Mouse (Mus musculus): ENCODE data around the gene Hipk1. TPM values are rescaled to one million over a fixed set of nuclear protein-coding genes. Genes with fewer than 3 reads are reported as not detected.
"Not testable (repeated sequence)": the region's sequence is repeated elsewhere in the genome, so short reads cannot be mapped to it uniquely, and the experiment has no call there.

The Hipk1 gene
- total and polyA plus RNA-seq, 3 experiments, result 50.8 to 109 (median 98.1) TPM

GRCm38 (mm10) chr3:103835272-103835950 lies 44.0 kb upstream of the Hipk1 start:
- H3K9ac ChIP-seq (ENCODE audit: low read depth, low read length), result no peak overlapping the region
- intact Hi-C loops (cut with DNase I), result no loop called here
- no peaks in the 10 kb centered on the region for H3K4me1 ChIP-seq (ENCODE audit: control insufficient read depth, insufficient read depth, low read length)
- WGBS, result 76% methylated on average over 6 of the region's 6 CpGs
- no peak overlapping the region for H3K4me3 ChIP-seq
- H3K27me3 ChIP-seq (ENCODE audit: control insufficient read depth, insufficient read depth, low read length), result no peaks in the 10 kb centered on the region
- no peak for TF ChIP-seq POLR2A (IDR thresholded peaks at IDR 0.05; ENCODE audit: insufficient read depth, low read depth, low read length)
- TF ChIP-seq EP300 (IDR thresholded peaks at IDR 0.05; ENCODE audit: insufficient read depth, low read depth, low read length), result no peak
- TF ChIP-seq CTCF (IDR thresholded peaks at IDR 0.05), result no peak
- DNase-seq, result no peak
- H3K36me3 ChIP-seq (ENCODE audit: control insufficient read depth, insufficient read depth, low read length), result no peaks in the 10 kb centered on the region
- no peaks in the 10 kb centered on the region for H3K79me2 ChIP-seq (replicated peaks; ENCODE audit: control insufficient read depth, insufficient read depth, low read length)
- H3K27ac ChIP-seq, result no peak overlapping the region

GRCm38 (mm10) chr3:103834001-103834400 lies 42.6 kb upstream of the Hipk1 start:
- TF ChIP-seq POLR2A (IDR thresholded peaks at IDR 0.05; ENCODE audit: insufficient read depth, low read depth, low read length) (no peak), EP300 (IDR thresholded peaks at IDR 0.05; ENCODE audit: insufficient read depth, low read depth, low read length) (no peak), CTCF (IDR thresholded peaks at IDR 0.05) (no peak)
- no peak overlapping the region for H3K9ac ChIP-seq (ENCODE audit: low read depth, low read length)
- H3K27me3 ChIP-seq (ENCODE audit: control insufficient read depth, insufficient read depth, low read length), result no peaks in the 10 kb centered on the region
- no peak overlapping the region for H3K4me3 ChIP-seq
- intact Hi-C loops (cut with DNase I), result no loop called here
- H3K27ac ChIP-seq, result no peak overlapping the region
- WGBS, result 88% methylated on average over 2 of the region's 2 CpGs
- no peak for DNase-seq
- H3K4me1 ChIP-seq (ENCODE audit: control insufficient read depth, insufficient read depth, low read length), result no peaks in the 10 kb centered on the region
- no peaks in the 10 kb centered on the region for H3K79me2 ChIP-seq (replicated peaks; ENCODE audit: control insufficient read depth, insufficient read depth, low read length)
- no peaks in the 10 kb centered on the region for H3K36me3 ChIP-seq (ENCODE audit: control insufficient read depth, insufficient read depth, low read length)

GRCm38 (mm10) chr3:103832426-103832825 lies 41.1 kb upstream of the Hipk1 start, which contains the start of gene Bcl2l15:
TSS of gene Bcl2l15 (plus strand) at chr3:103832601.
- TF ChIP-seq EP300 (IDR thresholded peaks at IDR 0.05; ENCODE audit: insufficient read depth, low read depth, low read length) (no peak), POLR2A (IDR thresholded peaks at IDR 0.05; ENCODE audit: insufficient read depth, low read depth, low read length) (no peak), CTCF (IDR thresholded peaks at IDR 0.05) (no peak)
- no peaks in the 10 kb centered on the region for H3K4me1 ChIP-seq (ENCODE audit: control insufficient read depth, insufficient read depth, low read length)
- DNase-seq, result no peak
- intact Hi-C loops (cut with DNase I), result no loop called here
- no peak within 1 kb of the TSS for H3K9ac ChIP-seq (ENCODE audit: low read depth, low read length)
- no peaks in the 10 kb centered on the region for H3K27me3 ChIP-seq (ENCODE audit: control insufficient read depth, insufficient read depth, low read length)
- H3K4me3 ChIP-seq, result no peak within 1 kb of the TSS
- no peak within 1 kb of the TSS for H3K27ac ChIP-seq
- H3K79me2 ChIP-seq (replicated peaks; ENCODE audit: control insufficient read depth, insufficient read depth, low read length), result no peaks in the 10 kb centered on the region
- no peaks in the 10 kb centered on the region for H3K36me3 ChIP-seq (ENCODE audit: control insufficient read depth, insufficient read depth, low read length)

- intact Hi-C loops (cut with DNase I), result no loop called here
- no peak overlapping the region for H3K27ac ChIP-seq
Observed at GRCm38 (mm10) chr3:103831146-103831545, 39.8 kb upstream of the Hipk1 start.

GRCm38 (mm10) chr3:103830681-103831080 lies 39.3 kb upstream of the Hipk1 start:
- DNase-seq; intact Hi-C loops (cut with DNase I); H3K36me3 ChIP-seq (ENCODE audit: control insufficient read depth, insufficient read depth, low read length); H3K9ac ChIP-seq (ENCODE audit: low read depth, low read length); H3K79me2 ChIP-seq (replicated peaks; ENCODE audit: control insufficient read depth, insufficient read depth, low read length); H3K27ac ChIP-seq; H3K27me3 ChIP-seq (ENCODE audit: control insufficient read depth, insufficient read depth, low read length); H3K4me3 ChIP-seq; H3K4me1 ChIP-seq (ENCODE audit: control insufficient read depth, insufficient read depth, low read length): not testable (repeated sequence)
- 62% methylated on average over 1 of the region's 1 CpGs for WGBS
- TF ChIP-seq CTCF (IDR thresholded peaks at IDR 0.05), result 0 out of 2 replicates have a peak, but pooled peaks have one; percentile 15

More at GRCm38 (mm10) chr3:103831146-103831545, 39.8 kb upstream of the Hipk1 start:
- Histone ChIP-seq H3K36me3 (ENCODE audit: control insufficient read depth, insufficient read depth, low read length) (no peaks in the 10 kb centered on the region), H3K27me3 (ENCODE audit: control insufficient read depth, insufficient read depth, low read length) (no peaks in the 10 kb centered on the region), H3K9ac (ENCODE audit: low read depth, low read length) (no peak overlapping the region), H3K4me1 (ENCODE audit: control insufficient read depth, insufficient read depth, low read length) (no peaks in the 10 kb centered on the region), H3K79me2 (replicated peaks; ENCODE audit: control insufficient read depth, insufficient read depth, low read length) (no peaks in the 10 kb centered on the region), H3K4me3 (no peak overlapping the region)
- DNase-seq, result no peak
- TF ChIP-seq POLR2A (IDR thresholded peaks at IDR 0.05; ENCODE audit: insufficient read depth, low read depth, low read length) (no peak), EP300 (IDR thresholded peaks at IDR 0.05; ENCODE audit: insufficient read depth, low read depth, low read length) (no peak), CTCF (IDR thresholded peaks at IDR 0.05) (no peak)
- 50% methylated on average over 7 of the region's 7 CpGs for WGBS

- Histone ChIP-seq H3K9ac (ENCODE audit: low read depth, low read length) (no peak overlapping the region), H3K27me3 (ENCODE audit: control insufficient read depth, insufficient read depth, low read length) (no peaks in the 10 kb centered on the region), H3K4me3 (no peak overlapping the region), H3K79me2 (replicated peaks; ENCODE audit: control insufficient read depth, insufficient read depth, low read length) (no peaks in the 10 kb centered on the region), H3K36me3 (ENCODE audit: control insufficient read depth, insufficient read depth, low read length) (no peaks in the 10 kb centered on the region), H3K27ac (no peak overlapping the region), H3K4me1 (ENCODE audit: control insufficient read depth, insufficient read depth, low read length) (no peaks in the 10 kb centered on the region)
- no peak for DNase-seq
- 90% methylated on average over 3 of the region's 3 CpGs for WGBS
- TF ChIP-seq EP300 (IDR thresholded peaks at IDR 0.05; ENCODE audit: insufficient read depth, low read depth, low read length), result no peak
- intact Hi-C loops (cut with DNase I), result no loop called here
Observed at GRCm38 (mm10) chr3:103829036-103829435, 37.7 kb upstream of the Hipk1 start.

Data from heart, adult 2 months (tissue).